Mouse (Mus musculus) heart, embryonic 16.5 days (tissue): ENCODE data around the gene Nucb1. TPM values are rescaled to one million over a fixed set of nuclear protein-coding genes. Genes with fewer than 3 reads are reported as not detected.

Experiments used
- ATAC-seq: fragments of 200-750 bp; cut with Nextera tagmentation; replicated peaks from 2 replicates; pipeline ENCODE4 v1.8.0; 2017; ENCODE audit warnings: moderate number of reproducible peaks; ENCODE audit not compliant: insufficient read depth, low FRiP score; ENCODE audit errors: extremely low read depth
- H3K27ac ChIP-seq: fragments of 300-500 bp; sonication (generic); 2 replicates; pipeline ENCODE4 v1.5.1; 2014; ENCODE audit warnings: mild to moderate bottlenecking, low read length, control low read depth, moderate library complexity
- H3K27me3 ChIP-seq: fragments of 300-500 bp; sonication (generic); 2 replicates; pipeline ENCODE4 v1.6.1; 2014; ENCODE audit warnings: low read length, mixed read lengths; ENCODE audit not compliant: control insufficient read depth, insufficient read depth
- H3K36me3 ChIP-seq: fragments of 300-500 bp; sonication (generic); 2 replicates; pipeline ENCODE4 v1.6.1; 2014; ENCODE audit not compliant: control insufficient read depth, insufficient read depth
- H3K4me1 ChIP-seq: fragments of 300-500 bp; sonication (generic); 2 replicates; pipeline ENCODE4 v1.6.1; 2014; ENCODE audit warnings: low read length, mixed read lengths; ENCODE audit not compliant: control insufficient read depth, insufficient read depth
- H3K4me2 ChIP-seq: fragments of 300-500 bp; sonication (generic); 2 replicates; pipeline ENCODE4 v1.6.1; 2014; ENCODE audit warnings: low read depth, mild to moderate bottlenecking, control low read depth, low read length
- H3K4me3 ChIP-seq: fragments of 300-500 bp; sonication (generic); 2 replicates; pipeline ENCODE4 v1.5.1; 2014; ENCODE audit warnings: mild to moderate bottlenecking, control low read depth, low read length
- H3K9ac ChIP-seq: fragments of 300-500 bp; sonication (generic); 2 replicates; pipeline ENCODE4 v1.6.1; 2014; ENCODE audit warnings: low read length, control low read depth
- H3K9me3 ChIP-seq: fragments of 300-500 bp; sonication (generic); replicated peaks from 2 replicates; pipeline ENCODE4 v1.6.1; 2016; ENCODE audit warnings: low read length; ENCODE audit not compliant: control insufficient read depth
- WGBS: fragments of 180-500 bp; shearing (Covaris S2); extraction: QIAGEN DNeasy Blood & Tissue Kit; methylation state at CpG from one replicate; pipeline ENCODE4 v1.1.7; 2014; 5-methylcytosine and 5-hydroxymethylcytosine counted together
- polyA plus RNA-seq: library from polyadenylated mRNA; unstranded; fragments of >200 nt; fragmentation: Nextera tagmentation; extraction: Ambion mirVana; gene quantifications from 2 replicates; pipeline ENCODE4 v1.2.1, GENCODE M21; 2015

Gene Nucb1
- polyA plus RNA-seq, 1 experiment from 2014 or later, result 156 TPM

DNA sequence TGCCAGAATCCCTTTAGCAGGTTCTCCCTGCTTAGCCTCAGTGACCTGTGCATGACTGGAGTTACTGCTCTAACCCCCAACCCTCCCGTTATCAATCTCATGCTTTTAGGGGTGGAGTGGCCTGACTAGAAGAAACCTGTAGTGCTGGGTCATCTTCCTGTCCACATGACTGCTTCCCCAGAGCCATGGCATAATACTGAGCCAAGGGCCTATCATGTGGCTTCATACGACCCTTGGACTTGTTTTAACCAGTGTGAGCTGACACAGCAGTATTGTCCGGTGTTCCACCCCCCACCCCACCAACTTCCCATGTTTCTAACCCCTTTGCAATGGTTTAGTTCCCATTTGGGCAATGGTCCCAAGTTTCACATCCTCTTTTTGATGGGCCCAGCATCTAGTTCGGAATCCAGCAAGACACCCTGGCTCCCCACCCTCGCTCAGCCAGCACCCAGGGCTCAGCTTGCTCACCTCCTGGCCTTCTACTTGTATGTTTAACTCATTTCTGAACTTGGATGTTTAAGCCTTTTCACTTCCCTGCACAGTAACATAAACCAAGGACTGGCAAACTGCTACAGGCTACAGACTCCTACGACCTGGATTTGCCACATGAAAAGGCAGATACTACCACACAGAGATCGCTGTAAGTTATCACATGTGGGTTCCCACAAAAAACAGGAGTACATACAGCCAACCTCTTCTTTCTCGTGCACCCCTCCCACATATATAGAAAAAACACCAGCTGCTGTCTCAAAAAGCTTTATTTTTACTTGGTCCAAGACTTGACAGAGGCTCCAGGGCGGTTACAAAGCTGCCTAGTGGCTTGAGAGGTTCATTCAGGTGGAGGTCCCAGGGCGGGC, 52.8 kb downstream of the Nucb1 start:
- no peak for ATAC-seq
- Histone ChIP-seq H3K4me1 (peaks cover 36% of the 10 kb centered on the region), H3K4me2 (peak overlapping the region; percentile 71), H3K9me3 (no peaks in the 10 kb centered on the region), H3K27ac (peak overlapping the region; percentile 68), H3K9ac (peak overlapping the region; percentile 92), H3K36me3 (peaks cover 39% of the 10 kb centered on the region), H3K4me3 (peak overlapping the region; percentile 70), H3K27me3 (no peaks in the 10 kb centered on the region)
- 46% methylated on average over 10 of the region's 10 CpGs for WGBS

DNA sequence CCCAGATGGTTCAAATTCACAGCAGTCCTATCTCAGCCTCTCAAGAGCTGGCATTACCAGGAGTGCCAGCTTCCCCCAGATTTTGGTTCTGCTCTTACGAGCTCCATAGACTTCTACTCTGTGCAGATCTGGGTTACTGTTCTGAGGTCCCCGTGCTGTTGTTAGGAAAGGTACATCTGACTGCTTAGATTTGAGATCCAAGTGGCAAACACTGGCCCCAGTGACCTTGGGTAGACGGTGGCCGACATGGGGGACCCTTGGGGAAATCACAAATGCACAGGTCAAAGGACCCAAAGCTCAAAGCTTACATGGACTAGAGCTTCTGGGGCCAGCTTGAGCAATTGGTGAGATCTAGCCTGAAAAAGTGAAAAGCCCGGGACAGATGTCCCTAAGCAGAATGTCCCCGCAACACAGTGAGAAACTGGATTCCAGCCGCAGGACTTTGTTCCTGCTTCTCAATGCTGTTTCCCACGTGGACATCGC, 53.4 kb downstream of the Nucb1 start:
- 38% methylated on average over 9 of the region's 9 CpGs for WGBS
- H3K36me3 ChIP-seq, result peaks cover 39% of the 10 kb centered on the region
- ATAC-seq, result no peak

DNA sequence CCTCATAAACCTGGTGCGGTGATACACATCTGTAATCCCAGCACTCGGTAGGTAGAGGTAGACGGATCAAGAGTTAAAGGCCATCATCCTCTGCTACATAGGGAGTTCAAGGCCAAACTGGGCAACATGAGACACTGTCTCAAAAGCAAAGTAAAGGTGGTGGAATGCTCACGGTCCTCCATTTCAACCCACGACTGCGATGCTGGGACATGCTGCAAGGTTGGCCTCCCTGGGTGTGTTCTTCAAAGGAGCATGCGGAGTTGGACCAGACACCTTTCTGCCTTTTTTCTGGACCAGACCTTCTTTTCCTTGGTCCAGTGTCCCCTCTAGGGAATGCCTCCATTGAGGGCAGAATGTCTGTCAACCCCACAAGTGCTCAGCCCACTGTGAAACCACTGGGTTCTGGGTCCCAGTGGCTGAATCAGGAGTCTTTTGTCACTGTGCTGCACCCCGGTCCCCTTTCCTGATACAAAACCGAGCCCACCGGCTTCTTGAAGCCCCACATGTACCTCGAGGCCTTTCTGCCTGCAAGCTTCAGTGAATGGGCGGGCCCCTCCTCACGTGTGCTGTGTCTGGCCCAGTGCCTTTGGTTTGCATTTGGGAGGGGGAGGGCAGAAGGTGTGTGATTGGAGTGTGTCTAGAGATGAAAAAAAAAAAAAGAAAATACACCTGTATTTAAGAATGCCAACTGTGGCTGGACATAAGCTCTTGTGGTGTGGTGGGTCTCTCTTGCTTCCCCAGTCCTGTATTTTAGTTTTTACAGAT, 54.1 kb downstream of the Nucb1 start:
- Histone ChIP-seq H3K4me1 (peaks cover 34% of the 10 kb centered on the region), H3K9me3 (no peaks in the 10 kb centered on the region), H3K4me3 (no peak overlapping the region), H3K27me3 (no peaks in the 10 kb centered on the region), H3K36me3 (peaks cover 41% of the 10 kb centered on the region), H3K9ac (no peak overlapping the region), H3K27ac (peak overlapping the region; percentile 68), H3K4me2 (no peak overlapping the region)
- whole genome bisulfite sequencing, result 67% methylated on average over 13 of the region's 13 CpGs
- no peak for ATAC-seq

More for the DNA sequence above, 53.4 kb downstream of the Nucb1 start:
- Histone ChIP-seq H3K9me3 (no peaks in the 10 kb centered on the region), H3K4me1 (peaks cover 36% of the 10 kb centered on the region), H3K4me3 (peak overlapping the region; percentile 70; the same call in 1 of the 2 replicates), H3K27me3 (no peaks in the 10 kb centered on the region), H3K4me2 (peak overlapping the region; percentile 71), H3K27ac (peak overlapping the region; percentile 68), H3K9ac (no peak overlapping the region; the same call in 1 of the 2 replicates)

DNA sequence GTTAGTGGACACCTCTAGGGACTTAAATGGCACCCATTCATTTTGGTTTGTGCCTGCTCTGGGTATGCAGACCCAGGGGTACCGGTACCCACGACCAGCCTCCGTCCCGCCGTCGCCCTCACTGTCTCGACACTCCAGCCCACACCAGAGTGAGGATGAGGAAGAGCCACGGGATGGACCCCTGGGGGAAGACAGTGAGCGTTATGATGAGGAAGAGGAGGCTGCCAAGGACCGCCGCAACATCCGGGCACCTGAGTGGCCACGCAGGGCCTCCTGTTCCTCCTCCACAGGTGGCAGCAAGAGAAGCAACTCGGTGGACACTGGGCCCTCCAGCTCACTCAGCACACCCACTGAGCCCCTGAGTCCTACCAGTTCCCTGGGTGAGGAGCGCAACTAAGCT, 55.2 kb downstream of the Nucb1 start:
- H3K36me3 ChIP-seq, result peaks cover 41% of the 10 kb centered on the region
- no peak for ATAC-seq
- no peaks in the 10 kb centered on the region for H3K27me3 ChIP-seq
- no peak overlapping the region for H3K4me2 ChIP-seq
- peaks cover 23% of the 10 kb centered on the region for H3K4me1 ChIP-seq
- H3K4me3 ChIP-seq, result no peak overlapping the region
- no peak overlapping the region for H3K27ac ChIP-seq
- H3K9ac ChIP-seq, result no peak overlapping the region
- WGBS, result 87% methylated on average over 15 of the region's 15 CpGs
- no peaks in the 10 kb centered on the region for H3K9me3 ChIP-seq

DNA sequence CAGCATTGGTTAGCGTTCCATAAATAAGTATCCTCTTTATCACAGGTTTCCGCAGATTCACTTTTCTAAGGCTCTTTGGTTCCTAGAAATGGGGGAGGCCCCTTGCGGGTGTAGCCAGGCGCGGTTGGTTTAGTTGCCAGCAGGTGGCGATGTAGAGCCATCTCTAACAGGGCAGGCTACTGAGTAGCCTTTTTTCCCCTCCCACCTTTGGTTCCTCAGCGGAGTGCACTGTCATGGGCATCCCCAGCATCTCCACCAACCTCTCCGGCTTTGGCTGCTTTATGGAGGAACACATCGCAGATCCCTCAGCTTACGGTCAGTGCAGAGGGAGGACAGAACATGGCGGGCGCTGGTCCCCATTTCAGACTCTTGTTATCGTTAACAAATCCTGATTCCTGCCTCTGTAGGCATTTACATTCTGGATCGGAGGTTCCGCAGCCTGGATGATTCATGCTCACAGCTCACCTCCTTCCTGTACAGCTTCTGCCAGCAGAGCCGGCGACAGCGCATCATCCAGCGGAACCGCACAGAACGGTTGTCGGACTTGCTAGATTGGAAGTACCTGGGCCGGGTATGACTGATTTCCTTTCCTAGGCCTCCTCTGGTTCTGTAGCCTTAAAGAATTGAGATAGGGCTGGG, 58.7 kb downstream of the Nucb1 start:
- H3K4me1 ChIP-seq, result peaks cover 10% of the 10 kb centered on the region
- ATAC-seq, result peak; percentile 63; the same call in 1 of the 2 replicates

DNA sequence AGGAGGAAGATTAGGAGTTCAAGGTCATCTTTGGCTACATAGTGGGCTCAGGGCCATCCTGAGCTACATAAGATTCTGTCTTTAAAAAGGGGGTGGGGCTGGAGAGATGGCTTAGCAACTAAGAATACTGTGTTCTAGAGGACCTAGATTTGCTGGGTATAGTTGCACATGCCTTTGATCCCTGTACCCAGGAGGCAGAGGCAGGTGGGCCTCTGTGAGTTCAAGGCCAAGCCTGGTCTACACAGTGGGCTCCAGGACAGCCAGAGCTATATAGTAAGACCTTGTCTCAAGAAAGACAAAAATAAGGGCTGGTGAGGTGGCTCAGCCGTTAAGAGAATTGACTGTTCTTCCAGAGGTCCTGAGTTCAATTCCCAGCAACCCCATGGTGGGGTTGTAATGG, 60.2 kb downstream of the Nucb1 start:
- Histone ChIP-seq H3K27me3 (no peaks in the 10 kb centered on the region), H3K27ac (no peak overlapping the region), H3K9me3 (no peaks in the 10 kb centered on the region), H3K4me2 (no peak overlapping the region), H3K4me3 (no peak overlapping the region), H3K36me3 (peaks cover 36% of the 10 kb centered on the region), H3K4me1 (peaks cover 6% of the 10 kb centered on the region), H3K9ac (no peak overlapping the region)
- 88% methylated on average over 1 of the region's 1 CpGs for WGBS
- ATAC-seq, result no peak

More for the DNA sequence above, 58.7 kb downstream of the Nucb1 start:
- H3K27ac ChIP-seq, result no peak overlapping the region
- H3K27me3 ChIP-seq, result no peaks in the 10 kb centered on the region
- H3K36me3 ChIP-seq, result peaks cover 40% of the 10 kb centered on the region
- H3K9ac ChIP-seq, result no peak overlapping the region
- H3K4me3 ChIP-seq, result no peak overlapping the region
- H3K9me3 ChIP-seq, result no peaks in the 10 kb centered on the region
- WGBS, result 54% methylated on average over 23 of the region's 23 CpGs
- H3K4me2 ChIP-seq, result no peak overlapping the region

DNA sequence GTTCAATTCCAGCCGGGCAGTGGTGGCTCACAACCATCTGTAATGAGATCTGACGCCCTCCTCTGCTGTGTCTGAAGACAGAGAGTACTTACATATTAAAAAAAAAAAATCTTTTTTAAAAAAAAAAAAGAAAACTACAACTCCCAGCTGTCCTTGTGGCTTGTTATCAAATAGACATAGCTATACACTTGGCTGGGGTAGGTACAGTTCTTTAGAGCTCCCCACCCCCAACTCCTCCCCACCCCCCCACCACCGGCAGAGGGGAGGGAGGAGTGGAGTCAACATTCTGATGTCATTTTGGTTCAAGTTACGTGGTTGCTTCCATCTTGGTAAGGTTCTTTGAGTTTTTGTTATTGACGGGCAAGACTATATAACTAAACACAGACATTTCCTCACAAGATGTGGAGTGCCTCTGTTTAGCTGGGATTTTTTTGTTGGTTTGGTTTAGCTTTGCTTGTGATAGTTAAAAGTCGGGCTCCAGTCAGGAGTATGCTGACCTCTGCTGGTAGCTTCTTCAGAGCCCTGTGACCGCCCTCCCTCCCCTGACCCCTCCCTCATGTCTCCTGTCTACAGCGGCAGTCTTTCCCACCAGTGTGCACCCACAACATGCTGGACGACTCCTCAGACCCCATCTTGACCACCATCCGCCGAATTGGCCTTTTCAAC, 62.7 kb downstream of the Nucb1 start:
- H3K4me3 ChIP-seq, result no peak overlapping the region
- H3K4me2 ChIP-seq, result no peak overlapping the region
- H3K9ac ChIP-seq, result no peak overlapping the region
- H3K4me1 ChIP-seq, result peaks cover 6% of the 10 kb centered on the region
- H3K27ac ChIP-seq, result no peak overlapping the region
- no peak for ATAC-seq
- peaks cover 41% of the 10 kb centered on the region for H3K36me3 ChIP-seq
- whole genome bisulfite sequencing, result 35% methylated on average over 11 of the region's 11 CpGs
- no peaks in the 10 kb centered on the region for H3K27me3 ChIP-seq
- H3K9me3 ChIP-seq, result no peaks in the 10 kb centered on the region

DNA sequence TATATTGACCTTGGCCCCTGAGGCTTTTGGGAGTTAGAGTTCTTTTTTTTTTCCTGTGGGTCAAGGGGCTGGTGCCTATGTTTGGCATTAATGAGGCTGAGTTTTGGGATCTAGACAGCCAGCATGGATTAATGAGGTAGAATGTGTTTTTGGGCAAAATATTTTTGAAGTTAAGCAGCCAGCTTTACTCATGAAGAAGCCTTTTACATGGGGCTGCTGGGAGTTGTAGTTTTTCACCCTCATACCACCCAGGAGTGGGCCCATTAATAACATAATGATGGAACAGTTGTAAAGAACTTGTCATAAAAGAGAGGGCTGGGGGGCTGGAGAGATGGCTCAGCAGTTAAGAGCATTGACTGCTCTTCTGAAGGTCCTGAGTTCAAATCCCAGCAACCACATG, 63.6 kb downstream of the Nucb1 start:
- Histone ChIP-seq H3K36me3 (peaks cover 39% of the 10 kb centered on the region), H3K27ac (no peak overlapping the region), H3K4me2 (no peak overlapping the region), H3K27me3 (no peaks in the 10 kb centered on the region), H3K4me3 (no peak overlapping the region), H3K9me3 (no peaks in the 10 kb centered on the region), H3K9ac (no peak overlapping the region), H3K4me1 (peaks cover 6% of the 10 kb centered on the region)
- no peak for ATAC-seq
